Mouse (Mus musculus): ENCODE results near the gene Rap2c. TPM values are rescaled to one million over a fixed set of nuclear protein-coding genes. Genes with fewer than 3 reads are reported as not detected.

The Rap2c gene
- polyA plus RNA-seq, 1 experiment from 2014 or later, result 22.4 TPM

DNA sequence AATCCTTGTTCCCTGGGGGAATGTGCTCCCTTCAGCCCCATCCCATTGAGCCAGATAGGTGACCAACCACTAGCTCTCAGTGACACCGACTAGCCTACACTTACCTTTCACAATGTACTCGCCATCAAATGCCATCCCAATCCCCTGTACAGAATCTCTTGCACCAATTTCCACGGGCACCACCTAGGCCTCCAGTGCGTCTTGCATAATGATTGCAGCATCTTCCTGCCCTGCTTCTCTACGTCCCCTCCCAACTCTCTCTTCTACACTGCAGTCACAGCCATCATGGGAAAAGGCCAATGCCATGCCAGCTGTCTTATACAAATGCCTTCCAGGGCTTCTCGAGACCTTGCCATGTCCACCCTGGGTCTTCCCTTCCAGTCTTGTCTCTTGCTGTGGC is 27.9 kb downstream of the Rap2c start:
- Histone ChIP-seq H3K4me2 (no peak overlapping the region), H3K27ac (ENCODE audit: low read depth, low read length) (no peak overlapping the region), H3K4me1 (replicated peaks; ENCODE audit: control insufficient read depth, insufficient read depth, low read length) (no peaks in the 10 kb centered on the region), H3K9me3 (ENCODE audit: control insufficient read depth, low read length) (no peaks in the 10 kb centered on the region), H3K9ac (ENCODE audit: low read depth, low read length) (no peak overlapping the region), H3K4me3 (ENCODE audit: low read depth, low read length) (no peak overlapping the region), H3K27me3 (replicated peaks; ENCODE audit: control insufficient read depth, insufficient read depth, low read length) (no peaks in the 10 kb centered on the region; the same call in 1 of the 2 replicates), H3K36me3 (ENCODE audit: control insufficient read depth, insufficient read depth, low read length) (no peaks in the 10 kb centered on the region)
- DNase-seq (ENCODE audit: low spot score), result no peak
- 82% methylated on average over 6 of the region's 6 CpGs for WGBS
- no peak for ATAC-seq (replicated peaks; ENCODE audit: low FRiP score)

GRCm38 (mm10) chrX:50988581-50988980 is 29.2 kb downstream of the Rap2c start:
- WGBS, result 54% methylated on average over 1 of the region's 1 CpGs
- Histone ChIP-seq H3K4me1 (replicated peaks; ENCODE audit: control insufficient read depth, insufficient read depth, low read length) (no peaks in the 10 kb centered on the region), H3K4me2 (no peak overlapping the region), H3K27ac (ENCODE audit: low read depth, low read length) (no peak overlapping the region), H3K4me3 (ENCODE audit: low read depth, low read length) (no peak overlapping the region), H3K36me3 (ENCODE audit: control insufficient read depth, insufficient read depth, low read length) (no peaks in the 10 kb centered on the region), H3K27me3 (replicated peaks; ENCODE audit: control insufficient read depth, insufficient read depth, low read length) (no peaks in the 10 kb centered on the region; the same call in none of the 2 replicates), H3K9me3 (ENCODE audit: control insufficient read depth, low read length) (no peaks in the 10 kb centered on the region), H3K9ac (ENCODE audit: low read depth, low read length) (no peak overlapping the region)
- no peak for DNase-seq (ENCODE audit: low spot score)
- no peak for ATAC-seq (replicated peaks; ENCODE audit: low FRiP score)

DNA sequence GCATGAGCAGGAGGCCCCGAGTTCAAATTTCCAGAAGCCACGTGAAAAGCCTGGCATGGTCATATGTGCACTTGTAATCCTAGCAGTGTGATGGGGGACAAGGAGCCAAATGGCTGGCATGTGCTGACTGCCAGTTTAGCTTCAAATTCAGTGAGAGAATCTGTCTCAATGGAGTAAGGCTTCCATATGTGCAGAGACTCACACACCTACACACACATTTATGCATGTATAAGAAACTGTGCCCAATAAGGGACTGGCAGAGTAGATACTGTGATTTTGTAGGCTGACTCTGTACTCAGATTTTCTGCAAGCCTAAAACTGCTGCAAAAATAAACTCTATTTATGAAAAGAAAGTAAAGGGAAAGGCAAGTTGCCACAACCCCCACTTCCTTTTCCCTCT is 39.4 kb downstream of the Rap2c start:
- no peak overlapping the region for H3K9ac ChIP-seq (ENCODE audit: low read depth, low read length)
- ATAC-seq (replicated peaks; ENCODE audit: low FRiP score), result no peak
- DNase-seq (ENCODE audit: low spot score), result no peak
- H3K4me2 ChIP-seq, result no peak overlapping the region
- no peaks in the 10 kb centered on the region; the same call in 1 of the 2 replicates for H3K27me3 ChIP-seq (replicated peaks; ENCODE audit: control insufficient read depth, insufficient read depth, low read length)
- 78% methylated on average over 2 of the region's 2 CpGs for WGBS
- no peaks in the 10 kb centered on the region for H3K4me1 ChIP-seq (replicated peaks; ENCODE audit: control insufficient read depth, insufficient read depth, low read length)
- no peaks in the 10 kb centered on the region for H3K9me3 ChIP-seq (ENCODE audit: control insufficient read depth, low read length)
- H3K4me3 ChIP-seq (ENCODE audit: low read depth, low read length), result no peak overlapping the region
- H3K27ac ChIP-seq (ENCODE audit: low read depth, low read length), result no peak overlapping the region
- no peaks in the 10 kb centered on the region for H3K36me3 ChIP-seq (ENCODE audit: control insufficient read depth, insufficient read depth, low read length)

DNA sequence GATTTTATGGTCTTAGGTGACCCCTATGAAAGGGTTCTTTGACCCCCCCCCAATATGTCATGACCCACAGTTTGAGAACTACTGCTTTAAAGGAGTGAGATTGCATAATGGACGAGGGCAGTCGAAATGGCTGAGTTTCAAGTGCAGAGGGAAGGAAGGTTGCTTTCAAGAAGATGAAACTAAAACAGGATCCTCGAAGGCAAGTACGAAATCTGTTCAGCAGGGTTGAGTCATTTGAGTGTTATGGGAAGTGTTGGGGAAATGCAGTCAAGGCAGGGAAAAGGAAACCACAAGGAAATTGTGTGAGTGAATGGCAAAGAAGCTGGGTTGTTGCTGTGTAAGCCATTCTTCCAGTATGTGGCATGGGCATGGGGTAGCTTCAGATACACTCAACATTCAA is 45.7 kb downstream of the Rap2c start:
- ATAC-seq (replicated peaks; ENCODE audit: low FRiP score) (no peak), DNase-seq (ENCODE audit: low spot score) (no peak)
- Histone ChIP-seq H3K4me2 (no peak overlapping the region), H3K4me3 (ENCODE audit: low read depth, low read length) (no peak overlapping the region), H3K9ac (ENCODE audit: low read depth, low read length) (no peak overlapping the region), H3K27ac (ENCODE audit: low read depth, low read length) (no peak overlapping the region), H3K27me3 (replicated peaks; ENCODE audit: control insufficient read depth, insufficient read depth, low read length) (no peaks in the 10 kb centered on the region), H3K4me1 (replicated peaks; ENCODE audit: control insufficient read depth, insufficient read depth, low read length) (no peaks in the 10 kb centered on the region), H3K36me3 (ENCODE audit: control insufficient read depth, insufficient read depth, low read length) (no peaks in the 10 kb centered on the region), H3K9me3 (ENCODE audit: control insufficient read depth, low read length) (no peaks in the 10 kb centered on the region)
- WGBS, result 55% methylated on average over 4 of the region's 4 CpGs

DNA sequence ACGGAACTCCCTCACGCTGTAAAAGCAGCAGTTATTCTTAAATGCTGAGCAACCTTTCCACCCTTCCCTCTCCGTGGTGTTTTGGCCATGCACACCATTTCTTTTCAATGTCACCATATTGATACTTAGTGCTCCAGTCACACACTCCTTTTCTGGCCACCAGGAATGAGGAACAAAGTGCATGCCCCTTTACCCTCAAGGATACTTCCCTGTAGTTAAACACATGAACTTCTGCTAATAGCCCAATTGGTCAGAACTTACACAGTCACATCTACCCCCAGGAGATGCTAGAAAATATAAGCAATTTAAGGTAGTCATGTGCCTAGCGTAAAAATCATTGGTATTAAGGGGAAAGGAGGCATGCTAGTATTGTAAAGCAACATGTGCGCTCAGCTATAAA is 47.9 kb downstream of the Rap2c start:
- WGBS, result 82% methylated on average over 5 of the region's 5 CpGs
- Histone ChIP-seq H3K9me3 (ENCODE audit: control insufficient read depth, low read length) (no peaks in the 10 kb centered on the region), H3K27ac (ENCODE audit: low read depth, low read length) (no peak overlapping the region), H3K36me3 (ENCODE audit: control insufficient read depth, insufficient read depth, low read length) (no peaks in the 10 kb centered on the region), H3K4me2 (no peak overlapping the region), H3K27me3 (replicated peaks; ENCODE audit: control insufficient read depth, insufficient read depth, low read length) (no peaks in the 10 kb centered on the region), H3K4me3 (ENCODE audit: low read depth, low read length) (no peak overlapping the region), H3K9ac (ENCODE audit: low read depth, low read length) (no peak overlapping the region), H3K4me1 (replicated peaks; ENCODE audit: control insufficient read depth, insufficient read depth, low read length) (no peaks in the 10 kb centered on the region)
- no peak for ATAC-seq (replicated peaks; ENCODE audit: low FRiP score)
- DNase-seq (ENCODE audit: low spot score), result no peak

GRCm38 (mm10) chrX:50968157-50968932 is 49.5 kb downstream of the Rap2c start:
- H3K4me2 ChIP-seq, result no peak overlapping the region
- DNase-seq (ENCODE audit: low spot score) (no peak), ATAC-seq (replicated peaks; ENCODE audit: low FRiP score) (no peak)
- no peak overlapping the region for H3K4me3 ChIP-seq (ENCODE audit: low read depth, low read length)
- no peak overlapping the region for H3K9ac ChIP-seq (ENCODE audit: low read depth, low read length)
- H3K9me3 ChIP-seq (ENCODE audit: control insufficient read depth, low read length), result no peaks in the 10 kb centered on the region
- no peak overlapping the region for H3K27ac ChIP-seq (ENCODE audit: low read depth, low read length)
- H3K36me3 ChIP-seq (ENCODE audit: control insufficient read depth, insufficient read depth, low read length), result no peaks in the 10 kb centered on the region
- no peaks in the 10 kb centered on the region for H3K4me1 ChIP-seq (replicated peaks; ENCODE audit: control insufficient read depth, insufficient read depth, low read length)
- no peaks in the 10 kb centered on the region for H3K27me3 ChIP-seq (replicated peaks; ENCODE audit: control insufficient read depth, insufficient read depth, low read length)
- WGBS, result 62% methylated on average over 10 of the region's 10 CpGs

DNA sequence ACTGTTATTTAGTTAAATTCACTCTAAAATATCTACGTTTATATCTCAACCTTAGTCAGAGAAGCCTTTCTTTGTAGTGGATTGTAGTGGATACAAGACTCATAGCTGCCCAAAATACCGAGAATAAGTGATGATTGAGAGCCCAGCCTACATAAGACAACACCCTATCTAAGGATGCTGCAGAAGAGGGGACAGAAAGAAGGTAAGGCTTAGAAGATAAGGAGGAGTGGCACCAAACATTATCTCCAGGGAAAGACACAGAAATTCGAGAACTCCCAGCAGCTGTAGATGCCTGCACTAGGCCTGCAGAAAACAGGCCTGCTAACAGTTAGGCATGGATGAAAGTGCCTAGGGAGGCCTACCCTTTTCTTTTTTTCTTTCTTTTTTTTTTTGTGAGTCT is 52.7 kb downstream of the Rap2c start:
- H3K9ac ChIP-seq (ENCODE audit: low read depth, low read length), result no peak overlapping the region

GRCm38 (mm10) chrX:50962955-50963354 is 54.9 kb downstream of the Rap2c start:
- Histone ChIP-seq H3K27ac (ENCODE audit: low read depth, low read length) (no peak overlapping the region), H3K9me3 (ENCODE audit: control insufficient read depth, low read length) (no peaks in the 10 kb centered on the region), H3K27me3 (replicated peaks; ENCODE audit: control insufficient read depth, insufficient read depth, low read length) (no peaks in the 10 kb centered on the region), H3K9ac (ENCODE audit: low read depth, low read length) (no peak overlapping the region), H3K4me1 (replicated peaks; ENCODE audit: control insufficient read depth, insufficient read depth, low read length) (no peaks in the 10 kb centered on the region), H3K4me3 (ENCODE audit: low read depth, low read length) (no peak overlapping the region), H3K4me2 (no peak overlapping the region), H3K36me3 (ENCODE audit: control insufficient read depth, insufficient read depth, low read length) (no peaks in the 10 kb centered on the region)
- 58% methylated on average over 6 of the region's 6 CpGs for WGBS
- DNase-seq (ENCODE audit: low spot score), result no peak
- ATAC-seq (replicated peaks; ENCODE audit: low FRiP score), result no peak

More for the DNA sequence above, 52.7 kb downstream of the Rap2c start:
- Histone ChIP-seq H3K36me3 (ENCODE audit: control insufficient read depth, insufficient read depth, low read length) (no peaks in the 10 kb centered on the region), H3K9me3 (ENCODE audit: control insufficient read depth, low read length) (no peaks in the 10 kb centered on the region), H3K27me3 (replicated peaks; ENCODE audit: control insufficient read depth, insufficient read depth, low read length) (no peaks in the 10 kb centered on the region), H3K27ac (ENCODE audit: low read depth, low read length) (no peak overlapping the region), H3K4me1 (replicated peaks; ENCODE audit: control insufficient read depth, insufficient read depth, low read length) (no peaks in the 10 kb centered on the region), H3K4me3 (ENCODE audit: low read depth, low read length) (no peak overlapping the region), H3K4me2 (no peak overlapping the region)
- peak; percentile 49; the same call in 1 of the 2 replicates for ATAC-seq (replicated peaks; ENCODE audit: low FRiP score)
- DNase-seq (ENCODE audit: low spot score), result no peak
- 41% methylated on average over 3 of the region's 3 CpGs for WGBS
